Mouse (Mus musculus) testis, adult 2 months (tissue): Measurements from ENCODE around the gene Micall2.

Experiments
- CTCF ChIP-seq: fragments of 200-500 bp; IDR thresholded peaks from 2 replicates; pipeline ENCODE4 v1.5.1; 2012; ENCODE audit warnings: low read depth, mild to moderate bottlenecking, inconsistent platforms, low read length, moderate library complexity; ENCODE audit not compliant: control insufficient read depth, insufficient read depth, insufficient replicate concordance
- POLR2A ChIP-seq: fragments of 200-500 bp; IDR thresholded peaks from 2 replicates; pipeline ENCODE4 v1.6.1; 2012; ENCODE audit warnings: low read depth, mild to moderate bottlenecking, inconsistent platforms, low read length, moderate library complexity; ENCODE audit not compliant: control insufficient read depth

GRCm38 (mm10) chr5:139756135-139756534, 20.0 kb upstream of the Micall2 start:
- no peak for TF ChIP-seq POLR2A
- TF ChIP-seq CTCF = no peak
